Mouse (Mus musculus) intestine, postnatal 0 days (tissue): ENCODE measurements at regions not wholly inside any gene's neighbourhood (a gene's known extent, or its start where the extent isn't known, plus 50 kb on each side); places are given as distances from the start of the nearest gene placed in this dataset.

Experiments
- ATAC-seq: fragments of 200-750 bp; cut with Nextera tagmentation; 2 replicates; pipeline ENCODE4 v1.8.0; 2017; ENCODE audit warnings: mild to moderate bottlenecking, moderate TSS enrichment, moderate library complexity
- H3K27ac ChIP-seq: fragments of 300-500 bp; sonication (generic); 2 replicates; pipeline ENCODE4 v1.5.1; 2014; ENCODE audit warnings: mild to moderate bottlenecking, low read depth, low read length, moderate library complexity
- H3K27me3 ChIP-seq: fragments of 300-500 bp; sonication (generic); replicated peaks from 2 replicates; pipeline ENCODE4 v1.6.1; 2014; ENCODE audit warnings: low read length, mixed read lengths; ENCODE audit not compliant: control insufficient read depth, insufficient read depth
- H3K36me3 ChIP-seq: fragments of 300-500 bp; sonication (generic); 2 replicates; pipeline ENCODE4 v1.6.1; 2014; ENCODE audit warnings: mild to moderate bottlenecking, moderate library complexity; ENCODE audit not compliant: control insufficient read depth, insufficient read depth
- H3K4me1 ChIP-seq: fragments of 300-500 bp; sonication (generic); replicated peaks from 2 replicates; pipeline ENCODE4 v1.6.1; 2014; ENCODE audit warnings: antibody characterized with exemption, low read length, mixed read lengths; ENCODE audit not compliant: control insufficient read depth, insufficient read depth
- H3K4me2 ChIP-seq: fragments of 300-500 bp; sonication (generic); replicated peaks from 2 replicates; pipeline ENCODE4 v1.6.1; 2014; ENCODE audit warnings: low read depth, mild to moderate bottlenecking, moderate library complexity
- H3K4me3 ChIP-seq: fragments of 300-500 bp; sonication (generic); 2 replicates; pipeline ENCODE4 v1.5.1; 2014; ENCODE audit warnings: low read depth, low read length
- H3K9ac ChIP-seq: fragments of 300-500 bp; sonication (generic); 2 replicates; pipeline ENCODE4 v1.6.1; 2014; ENCODE audit warnings: mild to moderate bottlenecking, low read depth, low read length
- H3K9me3 ChIP-seq: fragments of 300-500 bp; sonication (generic); 2 replicates; pipeline ENCODE4 v1.6.1; 2016; ENCODE audit warnings: mixed run types; ENCODE audit not compliant: control insufficient read depth
- CTCF ChIP-seq: sonication (generic); IDR thresholded peaks from 2 replicates; pipeline ENCODE4 v1.5.1; 2016; ENCODE audit warnings: low read depth, mild to moderate bottlenecking, control low read depth, antibody characterized with exemption, moderate library complexity
- WGBS: fragments of 180-500 bp; shearing (Covaris S2); extraction: QIAGEN DNeasy Blood & Tissue Kit; methylation state at CpG from one replicate; pipeline ENCODE4 v1.1.7; 2014; 5-methylcytosine and 5-hydroxymethylcytosine counted together

DNA sequence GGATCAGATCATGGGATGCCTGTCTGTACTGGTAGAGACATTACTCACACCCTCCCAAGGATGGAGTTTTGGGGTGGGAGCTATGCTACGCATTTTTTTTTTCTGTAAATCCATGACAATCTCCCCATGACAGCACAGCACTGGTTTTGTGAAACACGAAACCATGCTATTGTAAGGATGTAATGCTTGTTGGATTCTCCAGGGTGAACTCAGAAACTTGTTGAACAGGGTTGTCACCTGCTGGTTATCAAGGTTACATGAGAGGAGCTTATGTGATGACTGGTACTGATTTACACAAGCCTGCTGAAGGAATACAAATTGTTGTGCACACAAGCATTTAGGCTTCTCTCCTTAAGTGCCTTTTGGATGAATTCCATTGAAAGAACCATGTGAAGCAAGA, 263.3 kb downstream of the Wdr11 start:
- Histone ChIP-seq H3K27me3 (no peaks in the 10 kb centered on the region), H3K4me2 (no peak overlapping the region), H3K4me1 (no peaks in the 10 kb centered on the region), H3K9me3 (no peaks in the 10 kb centered on the region), H3K36me3 (no peaks in the 10 kb centered on the region), H3K9ac (no peak overlapping the region), H3K27ac (no peak overlapping the region), H3K4me3 (no peak overlapping the region)
- 82% methylated on average over 2 of the region's 2 CpGs for WGBS
- no peak for ATAC-seq
- TF ChIP-seq CTCF = no peak

DNA sequence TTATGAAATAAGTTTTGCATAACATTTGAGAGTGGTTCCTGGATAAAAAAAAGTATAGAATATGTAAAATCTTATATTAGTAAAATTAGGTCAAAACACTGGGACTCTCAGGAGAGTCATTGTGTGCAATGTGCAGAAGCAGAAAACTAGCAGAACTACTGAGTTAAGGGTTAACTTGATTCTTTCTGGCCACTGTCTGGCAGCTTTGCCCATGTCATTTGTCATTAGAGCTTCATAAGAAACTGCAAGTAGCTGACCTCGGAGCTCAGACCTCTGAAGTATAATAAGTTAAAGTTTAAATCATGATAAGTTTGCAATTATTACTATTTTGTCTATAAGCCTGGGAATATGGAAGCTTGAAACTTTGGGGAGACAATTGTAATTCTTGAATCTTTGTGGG, 271.3 kb downstream of the Wdr11 start:
- Histone ChIP-seq H3K4me2 (no peak overlapping the region), H3K27ac (no peak overlapping the region), H3K9me3 (no peaks in the 10 kb centered on the region), H3K27me3 (no peaks in the 10 kb centered on the region), H3K4me3 (no peak overlapping the region), H3K4me1 (no peaks in the 10 kb centered on the region), H3K9ac (no peak overlapping the region), H3K36me3 (no peaks in the 10 kb centered on the region)
- ATAC-seq = no peak
- 15% methylated on average over 1 of the region's 1 CpGs for WGBS
- no peak for TF ChIP-seq CTCF

DNA sequence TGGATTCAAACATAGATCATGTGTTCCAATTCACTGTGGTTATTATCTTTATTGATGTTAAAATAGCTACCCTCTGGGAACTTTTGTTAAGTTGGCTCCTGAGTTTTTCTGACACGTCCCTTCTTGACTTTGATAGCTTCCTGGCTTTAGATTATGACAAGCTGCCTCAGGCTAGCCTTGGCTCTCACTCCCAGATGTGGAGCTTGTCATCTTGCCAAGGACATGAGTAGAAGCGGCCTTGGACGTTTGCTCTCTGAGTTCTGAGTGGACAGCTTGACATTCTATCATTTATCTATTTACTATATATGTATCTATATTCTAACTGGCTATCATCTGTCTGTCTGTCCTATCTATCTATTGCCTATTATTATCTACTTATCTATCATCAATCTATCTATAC, 273.9 kb downstream of the Wdr11 start:
- ATAC-seq = no peak
- H3K27me3 ChIP-seq = no peaks in the 10 kb centered on the region
- no peak overlapping the region for H3K27ac ChIP-seq
- TF ChIP-seq CTCF = no peak
- WGBS = 72% methylated on average over 3 of the region's 3 CpGs
- no peaks in the 10 kb centered on the region for H3K4me1 ChIP-seq
- H3K36me3 ChIP-seq = no peaks in the 10 kb centered on the region
- H3K4me2 ChIP-seq = no peak overlapping the region
- no peaks in the 10 kb centered on the region for H3K9me3 ChIP-seq
- no peak overlapping the region for H3K4me3 ChIP-seq
- no peak overlapping the region for H3K9ac ChIP-seq

DNA sequence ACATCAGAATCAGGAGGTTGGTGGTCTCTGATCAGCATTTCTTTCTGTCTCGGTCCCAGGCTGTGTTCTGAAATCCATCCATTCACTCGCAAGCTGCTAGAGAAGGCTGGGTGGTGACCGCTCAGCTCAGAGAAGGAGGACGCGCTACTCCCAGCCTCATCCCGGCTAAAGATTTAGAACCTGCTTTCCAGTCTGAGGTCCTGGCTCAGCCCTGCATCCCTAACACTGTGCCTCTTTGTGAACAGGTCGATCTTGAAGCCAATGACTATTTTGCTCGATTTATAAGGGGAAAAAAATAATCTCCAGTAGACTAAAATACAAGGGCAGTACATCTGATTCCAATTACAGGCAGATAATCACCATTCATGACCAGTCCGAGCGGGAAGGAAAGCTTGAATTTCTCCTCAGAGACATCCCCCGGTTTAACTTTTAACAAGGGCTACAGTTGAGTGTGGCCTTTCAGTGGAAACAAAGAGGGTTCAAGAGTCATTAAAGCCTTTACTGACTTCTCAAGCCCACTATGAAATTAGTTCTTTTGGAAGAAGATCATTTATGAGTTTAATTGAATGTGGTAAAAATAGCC, 280.6 kb downstream of the Wdr11 start:
- Histone ChIP-seq H3K9me3 (no peaks in the 10 kb centered on the region), H3K9ac (no peak overlapping the region), H3K36me3 (no peaks in the 10 kb centered on the region), H3K27ac (no peak overlapping the region), H3K4me1 (no peaks in the 10 kb centered on the region), H3K27me3 (no peaks in the 10 kb centered on the region), H3K4me3 (no peak overlapping the region), H3K4me2 (no peak overlapping the region)
- no peak for TF ChIP-seq CTCF
- no peak for ATAC-seq
- 90% methylated on average over 11 of the region's 11 CpGs for WGBS

DNA sequence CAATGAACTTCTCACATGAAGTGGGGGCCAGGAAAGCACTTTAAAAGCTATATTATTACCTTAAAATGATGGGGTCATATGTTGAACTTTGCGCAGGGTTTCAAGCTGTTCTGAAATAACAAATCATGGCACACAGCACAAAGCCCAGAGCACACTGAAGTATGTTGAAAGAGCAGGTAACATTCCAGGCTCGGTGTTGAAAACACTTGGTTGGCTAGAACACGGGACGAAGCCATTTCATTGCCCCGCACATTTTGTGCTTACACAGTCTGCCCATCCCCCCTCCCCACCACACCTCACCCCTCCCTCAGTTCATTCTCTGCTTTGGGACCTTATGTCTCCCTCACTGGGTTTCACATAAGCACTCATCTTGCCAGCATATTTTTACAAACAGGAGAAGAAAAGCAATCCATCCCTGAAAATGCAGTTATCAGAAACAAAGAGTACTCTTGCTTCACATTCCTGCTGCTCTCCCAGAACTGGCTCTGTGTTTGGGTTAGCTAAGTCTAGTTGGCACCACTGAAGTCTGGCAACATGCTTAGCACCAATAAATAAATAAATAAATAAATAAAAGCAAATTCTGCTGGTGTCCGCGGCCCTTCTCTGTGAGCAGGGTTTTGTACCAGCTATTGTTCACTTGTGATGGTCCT, 284.7 kb downstream of the Wdr11 start:
- no peak for ATAC-seq
- no peak overlapping the region for H3K4me2 ChIP-seq
- TF ChIP-seq CTCF = no peak
- no peaks in the 10 kb centered on the region for H3K9me3 ChIP-seq
- H3K4me3 ChIP-seq = no peak overlapping the region
- H3K36me3 ChIP-seq = no peaks in the 10 kb centered on the region
- H3K27ac ChIP-seq = no peak overlapping the region
- H3K4me1 ChIP-seq = no peaks in the 10 kb centered on the region
- WGBS = 73% methylated on average over 7 of the region's 7 CpGs
- no peak overlapping the region for H3K9ac ChIP-seq
- no peaks in the 10 kb centered on the region for H3K27me3 ChIP-seq

DNA sequence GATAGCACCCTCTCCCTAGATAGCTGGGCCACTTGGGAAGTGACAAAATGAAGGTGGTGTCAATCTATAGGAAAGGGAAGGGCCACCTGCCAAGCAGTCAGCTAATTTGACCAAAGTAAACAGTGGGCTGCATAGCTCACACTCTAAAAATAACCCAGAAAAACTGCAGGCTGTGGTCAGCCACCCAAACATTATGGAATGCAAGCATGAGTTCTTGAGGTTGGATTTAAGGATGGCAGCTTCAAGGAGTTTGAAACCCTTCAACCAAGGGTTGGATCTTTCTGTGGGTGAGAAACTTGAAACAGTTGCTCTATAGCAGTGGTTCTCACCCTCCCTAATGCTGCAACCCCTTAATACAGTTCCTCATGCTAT, 285.2 kb downstream of the Wdr11 start:
- Histone ChIP-seq H3K27ac (no peak overlapping the region), H3K36me3 (no peaks in the 10 kb centered on the region), H3K4me2 (no peak overlapping the region), H3K9me3 (no peaks in the 10 kb centered on the region), H3K4me3 (no peak overlapping the region), H3K4me1 (no peaks in the 10 kb centered on the region), H3K9ac (no peak overlapping the region), H3K27me3 (no peaks in the 10 kb centered on the region)
- ATAC-seq = no peak
- TF ChIP-seq CTCF = no peak

DNA sequence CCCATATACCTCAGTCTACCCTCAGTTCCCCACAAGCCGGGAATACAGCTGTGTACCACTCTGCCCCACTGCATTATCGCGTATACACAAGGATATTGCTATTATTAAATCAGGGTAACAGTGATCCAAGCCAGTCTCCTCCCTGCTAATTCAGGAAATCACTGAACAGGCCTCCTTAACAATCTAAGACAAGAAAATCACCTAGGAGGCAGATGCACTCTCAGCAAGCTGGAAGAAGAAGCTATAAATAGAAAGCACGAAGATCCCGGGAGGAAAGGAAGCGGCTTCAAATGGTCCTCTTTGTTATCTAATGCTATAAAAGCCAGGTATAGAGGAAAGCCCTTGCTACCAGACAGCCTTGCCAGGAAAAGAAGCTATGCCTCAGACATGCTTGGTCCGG, 304.6 kb downstream of the Wdr11 start:
- Histone ChIP-seq H3K4me3 (no peak overlapping the region), H3K9ac (no peak overlapping the region), H3K36me3 (no peaks in the 10 kb centered on the region), H3K9me3 (no peaks in the 10 kb centered on the region), H3K27ac (no peak overlapping the region), H3K27me3 (no peaks in the 10 kb centered on the region), H3K4me1 (no peaks in the 10 kb centered on the region), H3K4me2 (no peak overlapping the region)
- ATAC-seq = no peak
- WGBS = 41% methylated on average over 7 of the region's 7 CpGs
- no peak for TF ChIP-seq CTCF
